Mouse (Mus musculus) lung, embryonic 15.5 days (tissue): ENCODE measurements around the gene Csnk2a1. TPM values are rescaled to one million over a fixed set of nuclear protein-coding genes. Genes with fewer than 3 reads are reported as not detected.
A peak's percentile ranks its signal among the peaks of the same experiment; 100 is the strongest.
"Not testable (repeated sequence)": the region's sequence is repeated elsewhere in the genome, so short reads cannot be mapped to it uniquely, and the experiment has no call there.

Source experiments
- ATAC-seq: fragments of 200-750 bp; cut with Nextera tagmentation; 2 replicates; pipeline ENCODE4 v1.8.0; 2017; ENCODE audit warnings: moderate number of reproducible peaks, borderline replicate concordance; ENCODE audit not compliant: low FRiP score, low TSS enrichment; ENCODE audit errors: extremely low read depth
- H3K27ac ChIP-seq: fragments of 300-500 bp; sonication (generic); 2 replicates; pipeline ENCODE4 v1.5.1; 2015; ENCODE audit warnings: moderate library complexity, mild to moderate bottlenecking, inconsistent platforms
- H3K27me3 ChIP-seq: fragments of 300-500 bp; sonication (generic); 2 replicates; pipeline ENCODE4 v1.6.1; 2015; ENCODE audit warnings: inconsistent platforms
- H3K36me3 ChIP-seq: fragments of 300-500 bp; sonication (generic); 2 replicates; pipeline ENCODE4 v1.6.1; 2015; ENCODE audit warnings: inconsistent platforms
- H3K4me1 ChIP-seq: fragments of 300-500 bp; sonication (generic); 2 replicates; pipeline ENCODE4 v1.6.1; 2015; ENCODE audit warnings: inconsistent platforms
- H3K4me2 ChIP-seq: fragments of 300-500 bp; sonication (generic); 2 replicates; pipeline ENCODE4 v1.6.1; 2015; ENCODE audit warnings: inconsistent platforms, mild to moderate bottlenecking, moderate library complexity
- H3K4me3 ChIP-seq: fragments of 300-500 bp; sonication (generic); 2 replicates; pipeline ENCODE4 v1.5.1; 2015; ENCODE audit warnings: mild to moderate bottlenecking, inconsistent platforms
- H3K9ac ChIP-seq: fragments of 300-500 bp; sonication (generic); 2 replicates; pipeline ENCODE4 v1.6.1; 2015; ENCODE audit warnings: inconsistent platforms
- H3K9me3 ChIP-seq: fragments of 300-500 bp; sonication (generic); 2 replicates; pipeline ENCODE4 v1.6.1; 2016; ENCODE audit warnings: inconsistent platforms
- WGBS: fragments of 180-500 bp; shearing (Covaris S2); methylation state at CpG from one replicate; pipeline ENCODE4 v1.1.7; 2015; 5-methylcytosine and 5-hydroxymethylcytosine counted together
- polyA plus RNA-seq: library from polyadenylated mRNA; unstranded; fragments of >200 nt; fragmentation: Nextera tagmentation; extraction: Ambion mirVana; gene quantifications from 2 replicates; pipeline ENCODE4 v1.2.1, GENCODE M21; 2015

Gene Csnk2a1
- polyA plus RNA-seq, 1 experiment from 2014 or later: 83.7 TPM

DNA sequence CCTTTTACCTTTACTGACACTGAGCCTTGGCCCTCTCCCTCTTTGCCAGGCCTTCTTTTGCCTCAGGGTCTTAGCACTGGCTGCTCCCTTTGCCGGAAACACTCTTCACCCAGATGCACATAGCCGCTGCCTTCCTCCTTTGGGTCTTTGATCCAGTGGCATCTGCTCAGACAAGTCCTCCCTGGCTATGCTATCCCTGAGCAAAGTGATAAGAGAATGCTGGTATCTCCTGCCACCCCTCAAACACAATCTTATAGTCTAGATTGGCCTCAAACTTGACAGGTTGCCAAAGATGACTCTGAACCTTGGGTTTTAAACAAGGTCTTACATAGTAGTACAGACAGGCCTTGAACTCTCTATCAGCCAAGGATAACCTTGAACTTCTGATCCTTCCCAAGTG is 32.1 kb upstream of the Csnk2a1 start:
- WGBS: 92% methylated on average over 2 of the region's 2 CpGs

DNA sequence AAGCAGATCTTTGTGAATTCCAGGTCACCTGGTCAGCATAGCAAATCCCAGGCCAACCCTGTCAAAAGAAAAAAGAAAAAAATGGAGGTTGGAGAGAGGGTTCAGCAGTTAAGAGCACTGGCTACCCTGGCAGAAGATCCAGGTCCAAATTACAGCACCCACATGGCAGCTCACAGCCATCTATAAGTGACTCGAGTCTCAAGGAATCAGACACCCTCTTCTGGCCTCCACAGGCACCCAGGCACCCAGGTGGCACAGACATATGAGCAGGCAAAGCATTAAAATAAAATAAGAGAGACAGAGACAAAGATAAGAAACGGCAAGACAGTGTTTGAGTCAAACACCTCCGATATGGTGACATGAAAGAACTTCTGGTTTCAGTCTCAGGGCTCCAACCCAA is 29.7 kb upstream of the Csnk2a1 start:
- no peak overlapping the region for H3K4me2 ChIP-seq
- H3K4me3 ChIP-seq: no peak overlapping the region
- WGBS: 34% methylated on average over 3 of the region's 3 CpGs
- no peak overlapping the region for H3K27ac ChIP-seq
- H3K9ac ChIP-seq: no peak overlapping the region
- H3K9me3 ChIP-seq: no peaks in the 10 kb centered on the region
- ATAC-seq: no peak
- no peaks in the 10 kb centered on the region for H3K36me3 ChIP-seq
- no peaks in the 10 kb centered on the region for H3K27me3 ChIP-seq
- no peaks in the 10 kb centered on the region for H3K4me1 ChIP-seq

More for the DNA sequence above, 32.1 kb upstream of the Csnk2a1 start:
- Histone ChIP-seq H3K9ac (no peak overlapping the region), H3K4me2 (no peak overlapping the region), H3K36me3 (no peaks in the 10 kb centered on the region), H3K4me3 (no peak overlapping the region), H3K9me3 (no peaks in the 10 kb centered on the region), H3K27ac (no peak overlapping the region), H3K4me1 (no peaks in the 10 kb centered on the region), H3K27me3 (no peaks in the 10 kb centered on the region)
- no peak for ATAC-seq

DNA sequence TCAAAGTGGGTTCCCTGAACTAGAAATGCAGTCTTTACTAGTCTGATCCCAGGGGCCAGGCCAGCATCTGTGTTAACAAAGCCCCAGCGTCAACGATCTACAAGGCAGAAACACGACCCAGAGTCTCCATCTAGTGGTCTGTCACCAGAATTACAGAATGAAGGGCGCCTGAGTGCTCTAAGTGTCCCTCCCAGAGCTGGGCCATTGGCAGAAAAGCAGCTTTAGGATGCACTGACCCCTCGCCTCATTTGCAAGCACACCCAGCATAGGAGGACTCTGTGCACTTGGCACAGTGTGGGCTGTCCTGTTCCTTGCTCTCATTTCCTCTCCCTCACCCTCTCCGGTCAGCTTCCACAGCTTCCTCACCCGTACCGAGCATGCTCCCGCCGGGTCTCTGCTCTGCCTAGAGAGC is 29.3 kb upstream of the Csnk2a1 start:
- 41% methylated on average over 10 of the region's 10 CpGs for WGBS
- ATAC-seq: 0 out of 2 replicates have a peak, but pooled peaks have one; percentile 72
- H3K4me2 ChIP-seq: no peak overlapping the region
- no peaks in the 10 kb centered on the region for H3K4me1 ChIP-seq
- H3K27me3 ChIP-seq: no peaks in the 10 kb centered on the region
- H3K9me3 ChIP-seq: no peaks in the 10 kb centered on the region
- no peak overlapping the region for H3K9ac ChIP-seq
- no peak overlapping the region for H3K27ac ChIP-seq
- H3K36me3 ChIP-seq: no peaks in the 10 kb centered on the region
- no peak overlapping the region for H3K4me3 ChIP-seq

DNA sequence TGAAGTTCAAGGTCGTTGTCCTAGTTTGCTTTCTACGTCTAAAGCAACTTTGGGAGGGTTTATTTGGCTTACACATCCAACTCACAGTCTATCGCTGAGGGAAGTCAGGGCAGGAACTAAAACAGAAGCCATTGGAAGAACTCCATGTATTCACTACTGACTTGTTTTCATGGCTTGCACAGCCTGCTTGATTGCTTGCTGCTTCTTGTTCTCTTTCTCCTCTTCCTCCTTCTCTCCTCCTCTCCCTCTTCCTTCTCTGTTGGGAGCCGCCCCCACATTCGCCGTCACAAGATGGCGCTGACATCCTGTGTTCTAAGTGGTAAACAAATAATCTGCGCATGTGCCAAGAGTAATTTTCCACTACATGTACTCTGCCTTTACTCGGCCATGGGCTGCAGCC is 20.5 kb upstream of the Csnk2a1 start:
- H3K4me3 ChIP-seq, H3K9me3 ChIP-seq, H3K9ac ChIP-seq, H3K27me3 ChIP-seq, H3K36me3 ChIP-seq, H3K4me1 ChIP-seq, ATAC-seq, H3K4me2 ChIP-seq, H3K27ac ChIP-seq: not testable (repeated sequence)
- WGBS: 88% methylated on average over 8 of the region's 9 CpGs

DNA sequence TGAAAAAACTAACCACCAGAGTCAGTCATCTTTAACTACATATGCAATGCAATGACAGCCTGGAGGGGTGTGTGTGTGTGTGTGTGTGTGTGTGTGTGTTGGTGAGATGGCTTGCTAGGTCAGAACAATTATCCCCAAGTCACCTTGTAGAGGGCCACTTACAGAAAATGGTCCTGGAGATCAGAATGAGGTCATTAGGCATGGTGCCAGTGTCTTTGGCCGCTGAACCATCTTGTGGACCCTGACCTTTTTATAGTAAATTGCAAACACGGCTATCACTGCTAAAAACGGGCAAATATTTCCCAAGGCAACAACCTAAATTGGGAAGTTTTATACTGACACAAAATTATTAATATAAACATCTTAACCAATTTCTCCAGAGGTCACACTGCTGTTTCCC is 14.8 kb upstream of the Csnk2a1 start:
- no peak overlapping the region for H3K9ac ChIP-seq
- H3K27ac ChIP-seq: no peak overlapping the region
- H3K4me1 ChIP-seq: no peaks in the 10 kb centered on the region
- H3K4me3 ChIP-seq: no peak overlapping the region
- no peaks in the 10 kb centered on the region for H3K9me3 ChIP-seq
- H3K36me3 ChIP-seq: no peaks in the 10 kb centered on the region
- no peak overlapping the region for H3K4me2 ChIP-seq
- H3K27me3 ChIP-seq: no peaks in the 10 kb centered on the region
- no peak for ATAC-seq
- 71% methylated on average over 3 of the region's 3 CpGs for WGBS

DNA sequence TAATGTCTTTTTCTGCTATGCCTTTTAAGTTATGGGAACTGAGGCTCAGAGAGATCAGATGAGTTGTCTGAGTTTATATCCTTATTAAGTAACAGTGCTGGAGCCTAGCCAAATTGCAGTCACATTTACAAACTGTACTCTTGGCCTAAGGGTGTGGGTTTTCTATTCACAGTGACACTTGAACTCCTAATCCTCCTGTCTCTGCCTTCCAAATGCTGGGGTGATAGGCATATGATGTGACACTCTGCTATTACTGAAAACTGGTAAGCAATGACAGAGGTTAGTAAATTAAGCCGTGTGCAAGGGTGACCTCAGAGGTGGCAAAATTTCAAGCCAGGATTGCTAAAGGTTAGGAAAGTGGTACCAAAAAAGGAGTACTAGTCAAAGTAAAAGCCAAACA is 9.7 kb upstream of the Csnk2a1 start:
- H3K9me3 ChIP-seq: no peaks in the 10 kb centered on the region
- WGBS: 55% methylated on average over 1 of the region's 1 CpGs
- H3K4me3 ChIP-seq: no peak overlapping the region
- no peak overlapping the region for H3K9ac ChIP-seq
- no peak overlapping the region for H3K27ac ChIP-seq
- no peaks in the 10 kb centered on the region for H3K27me3 ChIP-seq
- no peak for ATAC-seq
- H3K36me3 ChIP-seq: no peaks in the 10 kb centered on the region
- H3K4me1 ChIP-seq: no peaks in the 10 kb centered on the region
- H3K4me2 ChIP-seq: no peak overlapping the region

DNA sequence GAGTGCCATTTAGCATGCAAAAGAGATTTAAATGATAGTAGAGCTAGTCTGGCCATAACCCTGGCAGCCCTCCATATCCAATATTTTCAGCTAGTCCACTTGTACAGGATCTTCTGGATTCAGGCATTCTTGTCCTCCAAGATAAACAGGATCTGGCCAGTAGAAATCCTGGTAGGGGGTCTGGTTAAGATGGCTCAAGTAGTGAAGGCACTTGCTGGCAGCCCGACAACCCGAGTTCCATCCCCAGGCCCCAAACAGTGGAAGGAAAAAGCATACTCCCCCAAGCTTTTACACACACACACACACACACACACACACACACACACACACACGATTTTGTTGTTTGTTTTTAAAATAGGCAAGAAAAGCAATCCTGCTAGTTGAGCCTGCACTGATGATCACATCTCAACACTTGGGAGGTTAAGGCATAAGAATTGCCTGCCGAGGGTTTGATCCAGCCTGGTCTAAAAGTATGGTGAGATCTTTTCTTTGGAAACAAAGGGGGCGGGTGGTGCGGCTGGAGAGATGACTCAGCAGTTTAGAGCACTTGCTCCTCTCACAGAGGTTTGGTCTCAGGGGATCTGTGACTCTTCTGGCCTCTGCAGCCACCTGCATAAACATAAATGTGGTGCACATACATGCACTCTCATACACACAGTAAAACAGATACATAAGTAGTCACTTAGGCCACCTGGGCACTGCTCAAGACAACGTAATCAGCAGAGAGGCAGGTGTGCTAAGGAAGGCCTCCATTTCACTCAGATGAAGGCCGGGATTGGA is 2.9 kb upstream of the Csnk2a1 start:
- H3K27me3 ChIP-seq: no peaks in the 10 kb centered on the region
- peaks cover 11% of the 10 kb centered on the region for H3K4me1 ChIP-seq
- 73% methylated on average over 8 of the region's 8 CpGs for WGBS
- H3K4me3 ChIP-seq: no peak overlapping the region
- no peak overlapping the region for H3K27ac ChIP-seq
- no peak overlapping the region for H3K4me2 ChIP-seq
- no peaks in the 10 kb centered on the region for H3K36me3 ChIP-seq
- ATAC-seq: no peak
- no peak overlapping the region for H3K9ac ChIP-seq
- H3K9me3 ChIP-seq: no peaks in the 10 kb centered on the region

DNA sequence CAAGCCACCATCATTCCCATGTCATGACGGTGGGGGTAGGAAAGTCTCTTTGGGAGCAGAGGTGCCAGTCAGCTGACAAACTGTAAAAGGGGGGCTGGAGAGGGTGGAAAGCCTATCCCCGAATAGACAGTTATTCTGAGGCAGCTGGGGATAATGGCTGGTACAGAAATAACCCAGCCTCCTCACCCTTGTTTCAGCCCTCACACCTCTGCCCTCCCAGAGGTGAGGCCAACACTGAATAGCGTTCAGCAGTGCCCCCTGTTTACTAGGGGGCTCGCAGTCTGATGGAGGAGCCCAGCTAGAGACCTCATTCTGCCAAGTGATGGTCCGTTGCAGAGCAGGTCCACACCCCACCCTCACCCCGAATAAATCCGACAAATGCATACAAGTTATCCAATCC is 1.1 kb upstream of the Csnk2a1 start:
- H3K27me3 ChIP-seq: no peaks in the 10 kb centered on the region
- no peaks in the 10 kb centered on the region for H3K9me3 ChIP-seq
- H3K27ac ChIP-seq: no peak overlapping the region
- ATAC-seq: no peak
- 0 out of 2 replicates have a peak, but pooled peaks cover 6% of the 10 kb centered on the region for H3K36me3 ChIP-seq
- H3K4me3 ChIP-seq: 0 out of 2 replicates have a peak overlapping the region, but pooled peaks have one; percentile 97
- peaks cover 15% of the 10 kb centered on the region for H3K4me1 ChIP-seq
- H3K9ac ChIP-seq: no peak overlapping the region
- 67% methylated on average over 7 of the region's 7 CpGs for WGBS
- H3K4me2 ChIP-seq: peak overlapping the region; percentile 59

DNA sequence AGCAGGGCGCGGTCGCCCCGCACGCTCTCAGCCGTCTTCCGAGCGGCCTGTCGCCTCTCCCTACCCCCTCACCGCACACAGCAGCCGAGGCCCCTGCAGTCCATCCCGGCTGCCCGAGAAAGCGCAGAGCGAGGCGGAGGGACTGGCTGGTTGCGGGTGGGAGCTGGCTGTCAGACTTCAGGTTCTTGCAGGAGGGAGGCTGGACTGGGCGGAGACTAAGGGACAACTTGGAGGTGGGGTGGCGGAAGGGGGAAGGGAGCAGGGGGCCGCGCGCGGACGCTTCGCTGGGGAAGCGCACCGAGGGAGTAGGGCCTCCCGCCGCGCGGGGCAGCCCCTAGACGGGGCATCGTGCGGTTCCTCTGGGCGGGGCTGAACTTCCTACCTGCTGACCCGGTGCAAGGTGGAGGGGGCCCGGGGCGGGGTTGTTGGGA is 427 bp downstream of the Csnk2a1 start:
- Histone ChIP-seq H3K27me3 (no peaks in the 10 kb centered on the region), H3K9ac (peak overlapping the region; percentile 92), H3K4me3 (peak overlapping the region; percentile 97), H3K4me2 (peak overlapping the region; percentile 69), H3K4me1 (peaks cover 15% of the 10 kb centered on the region), H3K27ac (peak overlapping the region; percentile 98), H3K36me3 (0 out of 2 replicates have a peak, but pooled peaks cover 6% of the 10 kb centered on the region), H3K9me3 (no peaks in the 10 kb centered on the region)
- peak; percentile 84 for ATAC-seq
- under 1% methylated on average over 37 of the region's 38 CpGs for WGBS

DNA sequence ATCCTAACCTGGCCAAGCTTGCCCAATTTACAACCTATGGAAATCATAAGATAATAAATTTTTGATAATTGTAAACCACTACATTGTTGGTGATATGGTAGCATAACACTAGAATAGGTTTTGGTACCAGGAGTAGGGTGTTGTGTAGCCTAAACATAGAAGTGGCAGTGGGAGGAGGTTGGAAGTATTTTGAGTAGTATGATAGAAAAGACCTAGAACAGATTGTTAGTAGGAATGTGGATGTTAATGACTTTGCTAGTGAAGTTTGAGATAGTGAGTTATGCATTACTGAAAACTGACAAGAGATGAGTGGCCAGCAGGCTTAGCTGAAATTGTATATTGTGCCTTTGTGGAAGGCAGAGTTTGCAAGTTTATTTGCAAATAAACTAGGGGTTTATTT is 3.4 kb downstream of the Csnk2a1 start:
- no peaks in the 10 kb centered on the region for H3K9me3 ChIP-seq
- ATAC-seq: no peak
- H3K4me1 ChIP-seq: peaks cover 15% of the 10 kb centered on the region
- no peaks in the 10 kb centered on the region for H3K27me3 ChIP-seq
- H3K36me3 ChIP-seq: 0 out of 2 replicates have a peak, but pooled peaks cover 6% of the 10 kb centered on the region
- no peak overlapping the region for H3K4me2 ChIP-seq
- no peak overlapping the region for H3K9ac ChIP-seq
- H3K27ac ChIP-seq: no peak overlapping the region
- H3K4me3 ChIP-seq: no peak overlapping the region

DNA sequence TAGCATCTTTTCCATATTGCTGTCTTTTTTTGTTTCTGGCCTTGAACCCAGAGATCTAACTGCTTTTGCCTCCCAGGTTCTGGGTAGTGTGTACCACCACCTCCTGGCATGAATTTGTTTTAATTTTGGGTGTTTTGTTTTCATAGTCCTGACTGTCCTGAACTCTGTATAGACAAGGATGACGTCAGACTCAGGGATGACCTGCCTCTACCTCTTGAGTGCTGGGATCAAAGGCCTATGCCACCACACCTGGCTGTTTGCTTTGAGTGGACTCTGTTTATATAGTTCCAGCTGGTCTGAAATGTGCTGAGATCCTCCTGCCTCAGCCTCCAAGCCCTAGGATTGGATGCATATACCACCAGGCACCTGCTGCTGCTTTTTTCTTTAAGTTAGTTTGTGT is 11.3 kb downstream of the Csnk2a1 start:
- no peak for ATAC-seq
- Histone ChIP-seq H3K4me3 (no peak overlapping the region), H3K36me3 (peaks cover 23% of the 10 kb centered on the region), H3K27ac (no peak overlapping the region), H3K9me3 (no peaks in the 10 kb centered on the region), H3K4me1 (no peaks in the 10 kb centered on the region), H3K27me3 (no peaks in the 10 kb centered on the region), H3K4me2 (no peak overlapping the region), H3K9ac (no peak overlapping the region)
- 77% methylated on average over 1 of the region's 1 CpGs for whole genome bisulfite sequencing

DNA sequence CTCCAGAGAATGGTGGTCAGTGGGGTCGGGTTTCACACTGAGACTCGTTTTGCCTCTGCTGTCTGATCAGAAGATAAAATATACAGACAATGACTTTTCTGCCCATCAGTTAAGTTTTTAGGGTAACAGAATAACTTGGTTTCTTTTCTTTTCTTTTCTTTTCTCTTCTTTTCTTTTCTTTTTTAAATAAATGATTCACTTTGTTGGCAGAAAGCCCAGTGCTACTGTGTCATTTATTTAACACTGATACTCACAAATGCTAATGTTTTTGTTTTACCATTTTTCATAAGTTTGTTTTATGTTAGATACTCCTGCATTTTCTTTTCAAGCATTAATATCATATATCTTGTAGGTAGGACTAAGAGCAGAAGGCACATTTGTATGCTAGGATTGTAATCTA is 13.9 kb downstream of the Csnk2a1 start:
- Histone ChIP-seq H3K4me1 (no peaks in the 10 kb centered on the region), H3K27ac (no peak overlapping the region), H3K27me3 (no peaks in the 10 kb centered on the region), H3K4me3 (no peak overlapping the region), H3K36me3 (peaks cover 23% of the 10 kb centered on the region), H3K9me3 (no peaks in the 10 kb centered on the region), H3K9ac (no peak overlapping the region), H3K4me2 (no peak overlapping the region)
- 20% methylated on average over 2 of the region's 2 CpGs for WGBS
- ATAC-seq: no peak
